Mouse (Mus musculus): Measurements from ENCODE around the gene Vapa.

Vapa gene

GRCm38 (mm10) chr17:65613463-65614412 lies at the start of gene Vapa:
Vapa (minus strand) TSS chr17:65613555.
- DNase-seq (ENCODE audit: low read depth) = peak; percentile 99

- DNase-seq (ENCODE audit: low read depth) = peak; percentile 22
Observed at GRCm38 (mm10) chr17:65662662-65663061, 49.3 kb upstream of the Vapa start.

- DNase-seq (ENCODE audit: low read depth) = peak; percentile 71
Observed at GRCm38 (mm10) chr17:65658416-65658815, 45.1 kb upstream of the Vapa start.

- DNase-seq (ENCODE audit: low read depth) = no peak
Observed at GRCm38 (mm10) chr17:65657958-65658357, 44.6 kb upstream of the Vapa start.

- no peak for DNase-seq (ENCODE audit: low read depth)
Observed at GRCm38 (mm10) chr17:65656731-65657130, 43.4 kb upstream of the Vapa start.

GRCm38 (mm10) chr17:65656076-65656475 lies 42.7 kb upstream of the Vapa start:
- DNase-seq (ENCODE audit: low read depth) = no peak

- DNase-seq (ENCODE audit: low read depth) = no peak
Observed at GRCm38 (mm10) chr17:65655608-65656007, 42.3 kb upstream of the Vapa start.

GRCm38 (mm10) chr17:65650598-65650997 lies 37.2 kb upstream of the Vapa start:
- DNase-seq (ENCODE audit: low read depth) = no peak

- no peak for DNase-seq (ENCODE audit: low read depth)
Observed at GRCm38 (mm10) chr17:65649175-65649493, 35.8 kb upstream of the Vapa start.

- no peak for DNase-seq (ENCODE audit: low read depth)
Observed at GRCm38 (mm10) chr17:65648371-65649174, 35.2 kb upstream of the Vapa start.

GRCm38 (mm10) chr17:65647961-65648360 lies 34.6 kb upstream of the Vapa start:
- DNase-seq (ENCODE audit: low read depth) = no peak

GRCm38 (mm10) chr17:65647226-65647625 lies 33.9 kb upstream of the Vapa start:
- DNase-seq (ENCODE audit: low read depth) = no peak

- DNase-seq (ENCODE audit: low read depth) = no peak
Observed at GRCm38 (mm10) chr17:65643579-65643978, 30.2 kb upstream of the Vapa start.

- DNase-seq (ENCODE audit: low read depth) = peak; percentile 73
Observed at GRCm38 (mm10) chr17:65643051-65643521, 29.7 kb upstream of the Vapa start.

- DNase-seq (ENCODE audit: low read depth) = no peak
Observed at GRCm38 (mm10) chr17:65642578-65642991, 29.2 kb upstream of the Vapa start.

GRCm38 (mm10) chr17:65641734-65642218 lies 28.4 kb upstream of the Vapa start, which contains the start of gene Txndc2:
Txndc2 (minus strand) TSS chr17:65642168.
- no peak for DNase-seq (ENCODE audit: low read depth)

GRCm38 (mm10) chr17:65639144-65639543 lies 25.8 kb upstream of the Vapa start:
- DNase-seq (ENCODE audit: low read depth) = no peak

GRCm38 (mm10) chr17:65635715-65636360 lies 22.5 kb upstream of the Vapa start:
- DNase-seq (ENCODE audit: low read depth) = no peak

- DNase-seq (ENCODE audit: low read depth) = peak; percentile 76
Observed at GRCm38 (mm10) chr17:65629943-65630342, 16.6 kb upstream of the Vapa start.

GRCm38 (mm10) chr17:65628823-65629532 lies 15.6 kb upstream of the Vapa start:
- DNase-seq (ENCODE audit: low read depth) = peak; percentile 60

- DNase-seq (ENCODE audit: low read depth) = no peak
Observed at GRCm38 (mm10) chr17:65626301-65626700, 12.9 kb upstream of the Vapa start.
